Mouse (Mus musculus) CH12.LX (cell line): Measurements from ENCODE around the gene Edem3. TPM values are rescaled to one million over a fixed set of nuclear protein-coding genes. Genes with fewer than 3 reads are reported as not detected.

Experiments
- DNase-seq: peaks from one replicate; pipeline ENCODE4 v3.0.0-alpha.2; 2013; ENCODE audit errors: extremely low read depth
- H3K27ac ChIP-seq: 2 replicates; pipeline ENCODE4 v1.5.1; 2012; ENCODE audit warnings: low read depth, mild to moderate bottlenecking, control low read depth, moderate library complexity; ENCODE audit not compliant: insufficient read depth
- H3K27me3 ChIP-seq: replicated peaks from 2 replicates; pipeline ENCODE3; 2012; ENCODE audit warnings: inconsistent platforms
- H3K36me3 ChIP-seq, 2 experiments: replicated peaks in 1 of 2; 2 replicates each; pipeline versions ENCODE3 to v1.6.1; 2012; ENCODE audit warnings: inconsistent platforms in 1 of 2, low read length in 1 of 2, mild to moderate bottlenecking in 1 of 2, mixed read lengths in 1 of 2, moderate library complexity in 1 of 2; ENCODE audit not compliant: control insufficient read depth in 1 of 2, insufficient read depth in 1 of 2
- H3K4me1 ChIP-seq, 2 experiments: 2 replicates each; pipeline ENCODE4 v1.6.1; 2012; ENCODE audit warnings: inconsistent platforms in 1 of 2, moderate library complexity in 1 of 2; ENCODE audit not compliant: insufficient read depth in 2 of 2, control insufficient read depth in 1 of 2
- H3K4me2 ChIP-seq: 2 replicates; pipeline ENCODE4 v1.6.1; 2012; ENCODE audit warnings: low read depth, mild to moderate bottlenecking, control low read depth; ENCODE audit not compliant: poor library complexity, insufficient read depth, severe bottlenecking
- H3K4me3 ChIP-seq, 3 experiments: fragments of 150-350 bp in 1 of 3; sonication (generic) in 1 of 3; replicated peaks in 1 of 3; 2 replicates each; pipeline versions ENCODE3 to v1.5.1; 2011 to 2012; ENCODE audit warnings: low read depth in 2 of 3, low read length in 2 of 3, mild to moderate bottlenecking in 2 of 3, moderate library complexity in 2 of 3, control low read depth in 1 of 3, improper control_type of control experiment in 1 of 3, inconsistent platforms in 1 of 3, mixed read lengths in 1 of 3; ENCODE audit not compliant: poor library complexity in 1 of 3
- H3K79me2 ChIP-seq: replicated peaks from 2 replicates; pipeline ENCODE4 v1.6.1; 2012; ENCODE audit warnings: mild to moderate bottlenecking, moderate library complexity; ENCODE audit not compliant: control insufficient read depth, poor library complexity, insufficient read depth, severe bottlenecking; ENCODE audit errors: extremely low read depth
- H3K9ac ChIP-seq: 2 replicates; pipeline ENCODE4 v1.6.1; 2012; ENCODE audit warnings: low read depth, mild to moderate bottlenecking, control low read depth, moderate library complexity; ENCODE audit not compliant: insufficient read depth
- H3K9me3 ChIP-seq: replicated peaks from 2 replicates; pipeline ENCODE3; 2012; ENCODE audit warnings: low read length, inconsistent platforms, mixed read lengths
- CTCF ChIP-seq, 2 experiments: IDR thresholded peaks in 1 of 2; conservative IDR thresholded peaks in 1 of 2; 2 replicates each; pipeline ENCODE4 v1.5.1; 2011 to 2012; ENCODE audit warnings: low read depth in 2 of 2, low read length in 2 of 2, improper control_type of control experiment in 1 of 2, inconsistent platforms in 1 of 2, mild to moderate bottlenecking in 1 of 2, moderate library complexity in 1 of 2
- EP300 ChIP-seq: IDR thresholded peaks from 2 replicates; pipeline ENCODE4 v1.6.1; 2011; ENCODE audit warnings: low read length, improper control_type of control experiment
- IRF4 ChIP-seq: IDR thresholded peaks from 2 replicates; pipeline ENCODE4 v1.6.1; 2014; ENCODE audit warnings: low read depth, mild to moderate bottlenecking, inconsistent platforms, low read length, improper control_type of control experiment
- POLR2A ChIP-seq: IDR thresholded peaks from 2 replicates; pipeline ENCODE4 v1.6.1; 2011; ENCODE audit warnings: low read depth, mild to moderate bottlenecking, improper control_type of control experiment, low read length
- RAD21 ChIP-seq: IDR thresholded peaks from 2 replicates; pipeline ENCODE4 v1.6.1; 2011; ENCODE audit warnings: low read depth, mild to moderate bottlenecking, low read length, improper control_type of control experiment, moderate library complexity
- SIN3A ChIP-seq: IDR thresholded peaks from 2 replicates; pipeline ENCODE4 v1.6.1; 2012; ENCODE audit warnings: low read length, improper control_type of control experiment, inconsistent platforms
- SMC3 ChIP-seq: IDR thresholded peaks from 2 replicates; pipeline ENCODE4 v1.6.1; 2011; ENCODE audit warnings: low read depth, low read length, improper control_type of control experiment
- TCF12 ChIP-seq: IDR thresholded peaks from 2 replicates; pipeline ENCODE4 v1.6.1; 2014; ENCODE audit warnings: low read depth, mild to moderate bottlenecking, inconsistent platforms, low read length, improper control_type of control experiment
- dilution Hi-C: fragments of 300-500 bp; cut with MboI; formaldehyde crosslinking; loops from 2 replicates; pipeline ENCODE4 v1.14.3; 2020; ENCODE audit warnings: low sequenced_read_pairs; ENCODE audit not compliant: extremely low pct_unique_long_range_greater_than_20kb, extremely low pct_ligation_motif_present
- in situ Hi-C: fragments of 300-500 bp; cut with MboI; formaldehyde crosslinking; loops from 3 replicates; pipeline ENCODE4 v1.14.3; 2019; ENCODE audit warnings: low sequenced_read_pairs, low pct_ligation_motif_present, low pct_unique_long_range_greater_than_20kb, mixed read lengths
- polyA plus RNA-seq: library from polyadenylated mRNA; unstranded; fragments of >175 nt; gene quantifications from 2 replicates; pipeline ENCODE4 v1.2.1, GENCODE M21; 2012; ENCODE audit warnings: low read depth; ENCODE audit not compliant: insufficient read length
- total RNA-seq, 2 experiments: library from RNA; depleted of rRNA; stranded (reverse); fragments of 300-350 nt in 1 of 2; fragments of >200 nt in 1 of 2; gene quantifications; 2 replicates each; pipeline ENCODE4 v1.2.3; 2012 to 2014

The Edem3 gene
- total and polyA plus RNA-seq, 3 experiments, result 9.8 to 15.8 (median 10.6) TPM

DNA sequence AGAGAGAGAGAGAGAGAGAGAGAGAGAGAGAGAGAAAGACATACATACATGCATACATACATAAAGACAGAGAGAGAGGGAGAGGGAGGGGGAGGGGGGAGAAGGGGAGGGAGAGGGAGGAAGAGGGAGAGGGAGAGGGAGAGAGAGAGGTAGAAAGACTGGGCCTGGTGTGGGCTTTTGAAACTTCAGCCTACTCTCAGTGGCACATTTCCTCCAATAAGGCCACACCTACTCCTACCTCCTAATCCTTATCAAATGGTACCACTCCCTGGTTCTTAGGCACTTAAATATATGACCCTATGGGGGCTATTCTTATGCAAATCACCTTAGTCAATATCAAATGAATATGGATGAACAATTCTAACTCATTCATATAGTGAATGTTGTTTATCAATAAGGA, 41.5 kb upstream of the Edem3 start:
- no peaks in the 10 kb centered on the region for H3K27me3 ChIP-seq
- dilution Hi-C loops (no loop called here), in situ Hi-C loops (loop anchor here (25.0 kb wide), 1 partner anchor 251 kb away; no protein-coding TSS in a partner anchor)
- no peaks in the 10 kb centered on the region for H3K9me3 ChIP-seq
- peaks cover 54 to 83% of the 10 kb centered on the region in 2 experiments for H3K36me3 ChIP-seq
- H3K27ac ChIP-seq, result no peak overlapping the region
- H3K4me2 ChIP-seq, result no peak overlapping the region
- H3K9ac ChIP-seq, result no peak overlapping the region
- no peak for TF ChIP-seq CTCF (conservative IDR thresholded peaks at IDR 0.05 in 1 of 2, IDR thresholded peaks at IDR 0.05 in 1 of 2; ENCODE audit: low read depth in 2 of 2, low read length in 2 of 2)
- TF ChIP-seq, all 38 proteins: peak for 0
- no peak for DNase-seq
- Histone ChIP-seq H3K4me3 (no peak overlapping the region), H3K4me1 (peaks cover 5 to 43% of the 10 kb centered on the region in 2 experiments), H3K79me2 (no peaks in the 10 kb centered on the region)

DNA sequence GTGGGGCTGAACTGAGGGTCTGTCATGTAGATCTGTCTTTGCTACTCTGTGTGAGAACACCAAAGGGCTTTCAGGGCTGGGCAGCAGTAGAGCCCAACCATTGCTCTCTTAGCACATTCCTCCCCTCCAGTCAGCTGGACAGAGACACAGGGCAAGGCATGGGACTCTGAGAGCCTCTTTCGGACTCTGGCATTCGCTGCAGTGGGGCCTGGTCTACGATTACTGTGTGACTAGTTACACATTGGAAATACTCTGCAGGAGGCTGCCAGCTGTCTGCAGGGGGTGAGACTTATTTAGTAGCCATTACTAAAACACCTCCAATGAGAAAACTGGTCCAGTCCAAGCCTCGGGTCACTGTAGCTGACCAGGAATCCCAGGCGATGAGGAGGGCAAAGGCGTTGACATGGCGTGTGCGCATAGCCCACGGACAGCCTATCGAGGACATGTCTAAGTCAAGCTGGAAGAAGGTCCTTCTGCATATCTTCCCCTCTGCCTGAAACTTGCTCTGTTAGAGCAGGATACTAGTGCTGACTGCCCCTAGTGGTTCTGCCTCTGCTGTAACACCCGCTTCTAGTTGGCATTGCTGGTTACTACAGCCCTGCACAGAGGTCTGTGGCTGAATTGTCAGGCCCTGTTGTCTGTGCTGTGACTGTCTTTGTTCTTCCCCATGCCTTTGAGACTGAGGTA, 39.0 kb upstream of the Edem3 start:
- in situ Hi-C loops, result loop anchor here (25.0 kb wide), 1 partner anchor 254 kb away; no protein-coding TSS in a partner anchor

DNA sequence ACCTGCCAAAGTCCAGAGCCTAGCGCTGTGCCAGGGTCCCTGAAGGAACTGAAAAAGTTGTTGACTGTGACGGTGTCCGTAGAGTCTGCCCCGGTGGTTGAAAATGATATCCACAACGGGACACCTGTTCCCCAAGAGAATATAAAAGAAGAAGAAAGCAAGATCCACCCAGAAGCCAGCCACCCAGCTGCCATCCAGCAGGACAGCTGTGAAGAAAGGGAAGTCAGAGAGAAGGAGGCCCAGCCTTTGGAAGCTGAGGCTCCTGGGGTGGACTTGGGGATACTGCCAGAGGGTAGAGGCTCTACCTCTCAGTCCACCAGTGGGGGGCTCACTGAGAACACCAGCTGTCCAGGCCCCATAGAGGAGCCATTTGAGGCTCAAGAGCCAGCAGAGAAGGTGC, 37.5 kb upstream of the Edem3 start:
- DNase-seq, result peak; percentile 69
- peaks cover 38 to 67% of the 10 kb centered on the region in 2 experiments for H3K36me3 ChIP-seq
- H3K4me1 ChIP-seq, result peaks cover 5 to 34% of the 10 kb centered on the region in 2 experiments
- H3K79me2 ChIP-seq, result no peaks in the 10 kb centered on the region
- H3K4me2 ChIP-seq, result no peak overlapping the region
- in situ Hi-C loops, result loop anchor here (25.0 kb wide), 1 partner anchor 255 kb away; no protein-coding TSS in a partner anchor
- H3K27me3 ChIP-seq, result no peaks in the 10 kb centered on the region
- dilution Hi-C loops, result no loop called here
- no peaks in the 10 kb centered on the region for H3K9me3 ChIP-seq
- H3K9ac ChIP-seq, result no peak overlapping the region
- no peak overlapping the region for H3K27ac ChIP-seq
- H3K4me3 ChIP-seq, result no peak overlapping the region
- TF ChIP-seq IRF4 (0 out of 2 replicates have a peak, but pooled peaks have one; percentile 31), POLR2A (no peak), SMC3 (no peak), EP300 (peak; percentile 80), TCF12 (peak; percentile 47; the same call in 1 of the 2 replicates), SIN3A (peak; percentile 52; the same call in 1 of the 2 replicates)

More for the DNA sequence above, 39.0 kb upstream of the Edem3 start:
- TF ChIP-seq SMC3 (0 out of 2 replicates have a peak, but pooled peaks have one; percentile 3), RAD21 (peak; percentile 26), TCF12 (no peak), CTCF (conservative IDR thresholded peaks at IDR 0.05 in 1 of 2, IDR thresholded peaks at IDR 0.05 in 1 of 2; ENCODE audit: low read depth in 2 of 2, low read length in 2 of 2) (peak in 1 of 2 experiments; percentile 40; a peak in 2 of 4 replicates)
- Histone ChIP-seq H3K4me3 (no peak overlapping the region), H3K9ac (no peak overlapping the region), H3K27ac (no peak overlapping the region), H3K4me1 (peaks cover 5 to 34% of the 10 kb centered on the region in 2 experiments), H3K36me3 (peaks cover 45 to 77% of the 10 kb centered on the region in 2 experiments), H3K27me3 (no peaks in the 10 kb centered on the region), H3K4me2 (no peak overlapping the region), H3K79me2 (no peaks in the 10 kb centered on the region), H3K9me3 (no peaks in the 10 kb centered on the region)
- dilution Hi-C loops, result no loop called here
- no peak for DNase-seq
